Mouse (Mus musculus): ENCODE data around the gene Slc16a7.

Gene Slc16a7

DNA sequence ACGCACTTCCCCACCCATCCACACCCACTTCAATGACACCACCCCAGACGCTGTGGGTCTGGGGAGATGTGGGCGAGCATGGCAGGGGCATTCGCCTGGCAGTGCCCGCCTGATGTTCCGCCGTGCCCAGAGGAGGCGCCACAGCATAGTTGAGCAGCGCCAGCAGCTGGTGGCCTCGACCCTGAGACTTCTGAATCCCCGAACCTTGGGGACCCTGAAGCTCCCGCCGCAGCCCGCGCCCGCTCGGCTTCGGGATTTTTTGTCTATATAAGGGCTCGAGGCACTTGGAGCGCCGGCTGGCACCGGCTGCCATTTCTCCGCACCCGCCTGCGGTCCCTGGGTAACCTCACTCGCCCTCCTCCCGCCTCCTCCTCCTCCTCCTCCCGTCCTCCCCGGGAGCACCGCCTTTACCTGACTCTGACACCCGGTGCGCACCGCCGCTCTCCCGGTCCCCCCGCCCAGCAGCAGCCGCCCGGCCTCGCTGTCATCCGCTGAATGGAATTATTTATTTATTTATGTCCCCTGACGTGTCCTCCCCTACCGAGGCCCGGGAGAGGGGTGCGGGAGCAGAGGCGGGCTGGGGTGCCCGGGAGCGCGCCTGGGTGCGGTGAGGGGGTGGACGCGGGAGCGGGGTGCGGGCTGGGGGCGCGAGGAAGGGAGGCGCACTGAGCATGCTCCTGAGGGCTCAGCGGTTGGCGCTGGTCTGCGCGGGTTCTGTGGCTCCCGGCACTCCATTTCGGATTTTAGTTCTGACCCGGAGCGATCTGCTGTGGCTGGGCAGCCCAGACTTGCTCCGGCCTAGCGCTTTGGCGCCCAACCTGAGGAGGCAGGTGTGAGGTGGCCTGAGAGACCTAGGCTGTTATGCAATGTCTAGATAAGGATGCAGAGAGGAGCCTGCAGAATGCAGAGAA lies at the start of gene Slc16a7:
Gene Slc16a7, minus strand, starts transcription at position 590 of the 911 bp plus-strand sequence.
- DNase-seq (ENCODE audit: low spot score), result peak; percentile 69

DNA sequence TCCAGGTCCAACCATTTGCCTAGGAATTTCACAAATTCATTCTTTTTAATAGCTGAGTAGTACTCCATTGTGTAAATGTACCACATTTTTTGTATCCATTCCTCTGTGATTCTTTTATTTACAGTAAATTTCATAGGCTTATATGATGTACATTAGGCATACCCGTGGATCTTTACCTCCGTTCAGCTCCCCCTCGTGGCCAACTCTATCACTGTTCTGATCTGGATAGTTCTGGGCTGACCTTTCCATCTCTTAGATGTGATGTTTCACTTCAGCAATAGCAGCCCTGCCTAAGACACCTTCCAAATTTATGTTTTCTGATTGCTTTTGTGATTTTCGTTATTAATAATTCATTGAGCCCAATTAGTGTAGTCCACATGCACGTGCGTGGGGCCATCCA lies 29.5 kb upstream of the Slc16a7 start:
- DNase-seq (ENCODE audit: low spot score), result no peak

- no peak for DNase-seq (ENCODE audit: low spot score)
Observed at GRCm38 (mm10) chr10:125399796-125400195, 10.5 kb upstream of the Slc16a7 start.

GRCm38 (mm10) chr10:125390011-125390410 lies 746 bp upstream of the Slc16a7 start:
- DNase-seq (ENCODE audit: low spot score), result no peak

DNA sequence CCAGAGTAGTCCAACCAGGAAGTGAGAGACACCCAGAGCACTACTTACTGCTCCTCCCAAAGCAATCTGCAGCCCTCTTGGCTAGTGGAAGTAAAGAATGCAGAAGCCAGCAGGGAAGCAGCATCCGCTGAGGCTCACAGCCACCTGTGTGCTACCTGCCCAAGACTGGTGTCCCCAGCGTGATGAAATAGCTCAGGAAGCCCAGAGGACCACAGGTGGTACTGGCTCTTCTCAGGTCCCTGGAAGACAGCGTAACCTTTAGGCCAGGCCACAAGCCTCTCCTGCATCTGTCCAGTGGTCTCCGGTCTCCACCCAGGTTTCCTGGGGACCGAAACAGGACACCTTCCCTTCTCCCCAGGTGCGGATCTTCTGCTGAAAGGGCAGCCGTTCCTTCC lies 787 bp downstream of the Slc16a7 start:
- DNase-seq (ENCODE audit: low spot score), result no peak

- DNase-seq (ENCODE audit: low spot score), result no peak
Observed at GRCm38 (mm10) chr10:125387782-125388415, 1.4 kb downstream of the Slc16a7 start.

DNA sequence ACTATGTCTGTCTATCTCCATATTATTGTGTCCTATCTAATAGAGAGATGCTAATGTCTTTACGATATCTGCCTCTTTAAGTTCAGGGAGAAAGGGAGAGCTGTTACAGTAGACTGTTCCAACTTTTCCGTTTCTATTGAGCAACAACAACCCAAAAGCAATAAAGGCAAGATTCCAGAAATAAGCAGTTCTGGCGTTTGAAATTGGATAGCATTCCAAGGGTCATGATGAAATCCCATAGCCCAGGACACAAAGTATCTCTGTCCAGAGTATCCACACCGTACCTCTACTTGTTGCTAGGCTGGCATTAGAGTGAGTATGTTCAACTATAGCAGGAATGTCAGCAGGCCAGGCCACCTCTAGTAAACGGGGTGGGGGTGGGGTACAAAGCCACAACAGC lies 13.7 kb downstream of the Slc16a7 start:
- no peak for DNase-seq (ENCODE audit: low spot score)

- DNase-seq (ENCODE audit: low spot score), result no peak
Observed at GRCm38 (mm10) chr10:125372666-125373065, 16.6 kb downstream of the Slc16a7 start.

DNA sequence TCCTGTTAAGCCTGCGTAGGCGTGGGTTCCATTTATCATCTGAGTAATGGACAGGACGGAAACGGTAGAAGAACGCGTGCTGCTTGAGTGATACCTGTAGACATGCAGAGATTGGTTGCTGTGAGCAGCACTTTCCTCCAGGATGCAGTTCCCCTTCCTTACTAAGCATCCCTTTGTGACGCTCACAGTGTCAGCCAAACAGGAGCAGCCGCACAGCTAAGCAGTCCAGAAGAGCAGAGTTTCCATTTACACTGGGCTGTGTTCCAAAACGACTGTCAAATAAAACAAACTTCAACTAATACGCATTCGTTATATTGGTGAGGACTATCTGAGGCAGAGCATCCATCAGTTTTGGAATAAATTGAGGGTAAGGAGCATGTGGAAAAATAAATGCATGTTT lies 17.8 kb downstream of the Slc16a7 start:
- DNase-seq (ENCODE audit: low spot score), result no peak

DNA sequence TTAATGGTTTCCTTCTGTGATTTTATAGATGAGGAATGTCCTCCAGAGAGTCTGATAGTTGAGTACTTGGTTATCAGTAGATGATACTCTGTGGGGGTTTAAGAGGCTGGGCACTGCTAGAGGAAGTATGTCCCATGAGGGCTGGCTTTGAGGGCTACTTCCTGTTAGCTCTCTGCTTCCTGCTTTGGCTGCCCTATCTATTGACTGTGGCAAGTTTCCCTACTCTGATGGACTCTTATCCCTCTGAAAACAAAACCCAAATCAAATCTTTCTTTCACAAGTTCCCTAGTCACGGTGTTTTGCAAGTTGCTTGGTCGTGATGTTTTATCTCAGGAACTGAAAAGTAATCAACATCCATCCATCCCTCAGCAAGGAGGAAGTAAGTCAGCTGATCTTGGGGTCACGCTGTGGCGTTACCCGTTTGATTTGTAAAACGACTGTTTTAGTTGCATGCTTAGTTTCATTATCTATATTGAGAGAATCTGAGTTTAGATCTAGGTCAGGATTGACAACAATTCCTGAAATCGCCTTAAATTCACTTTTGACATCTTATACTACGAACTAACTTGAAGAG lies 19.1 kb downstream of the Slc16a7 start:
- no peak for DNase-seq (ENCODE audit: low spot score)

DNA sequence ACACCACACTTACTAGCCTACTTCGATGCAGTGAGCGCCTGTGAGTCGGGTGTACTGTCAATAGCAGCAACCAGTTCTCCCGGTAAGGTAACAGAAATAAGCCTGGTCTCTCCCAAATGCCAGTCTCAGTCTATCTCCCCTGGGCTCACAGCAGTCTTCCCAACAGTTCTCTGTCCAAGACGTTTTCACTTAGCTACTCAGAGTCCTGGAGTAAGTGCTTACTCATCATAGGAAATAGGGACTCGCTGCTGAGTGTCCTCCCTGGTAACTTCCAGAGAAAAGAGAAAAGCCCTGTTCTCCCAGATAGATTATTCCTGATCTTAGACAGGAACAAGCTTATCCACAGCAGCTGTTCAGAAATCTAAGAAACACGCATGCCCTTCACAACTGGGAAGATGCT lies 30.8 kb downstream of the Slc16a7 start:
- DNase-seq (ENCODE audit: low spot score), result no peak

DNA sequence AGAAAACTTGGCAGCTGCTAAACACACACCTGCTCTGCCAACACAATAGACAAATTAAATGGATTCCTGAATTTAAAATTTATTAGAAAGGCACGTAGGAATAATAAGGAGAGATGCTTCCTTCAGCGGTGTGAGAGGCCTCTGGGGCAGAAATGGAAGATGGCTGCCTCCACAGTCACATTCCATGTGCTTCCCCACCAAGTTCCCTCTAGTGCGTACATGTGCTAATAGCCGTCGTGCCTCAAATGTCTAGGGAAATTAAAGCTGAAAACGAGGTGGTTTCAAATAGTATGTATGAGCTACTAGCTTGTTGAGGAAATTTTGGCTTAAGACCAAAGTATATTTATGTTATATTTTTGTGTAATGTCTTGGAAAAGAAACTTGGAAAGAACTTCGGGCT lies 36.5 kb downstream of the Slc16a7 start:
- DNase-seq (ENCODE audit: low spot score), result no peak

- DNase-seq (ENCODE audit: low spot score), result no peak
Observed at GRCm38 (mm10) chr10:125348171-125348570, 41.1 kb downstream of the Slc16a7 start.

DNA sequence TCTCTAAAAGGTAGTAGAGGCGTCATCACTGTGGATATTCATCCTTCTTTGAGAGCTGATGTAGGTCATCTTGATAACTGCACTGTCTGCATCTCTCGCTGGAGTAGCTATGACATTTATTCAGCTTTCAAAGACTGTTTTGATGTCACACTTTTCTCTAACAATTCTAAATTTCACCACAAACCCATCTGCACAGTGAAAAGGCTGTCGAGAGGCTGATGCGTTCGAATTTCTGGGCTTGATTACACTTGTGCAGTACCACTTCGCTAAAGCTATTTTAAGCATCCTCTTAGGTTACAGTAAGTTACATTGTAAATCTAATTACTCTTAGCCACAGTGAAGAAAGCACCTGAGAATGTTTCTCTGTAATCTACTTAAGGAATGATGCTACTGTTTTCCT lies 42.1 kb downstream of the Slc16a7 start:
- DNase-seq (ENCODE audit: low spot score), result no peak

GRCm38 (mm10) chr10:125346364-125346763 lies 42.9 kb downstream of the Slc16a7 start:
- DNase-seq (ENCODE audit: low spot score), result no peak

DNA sequence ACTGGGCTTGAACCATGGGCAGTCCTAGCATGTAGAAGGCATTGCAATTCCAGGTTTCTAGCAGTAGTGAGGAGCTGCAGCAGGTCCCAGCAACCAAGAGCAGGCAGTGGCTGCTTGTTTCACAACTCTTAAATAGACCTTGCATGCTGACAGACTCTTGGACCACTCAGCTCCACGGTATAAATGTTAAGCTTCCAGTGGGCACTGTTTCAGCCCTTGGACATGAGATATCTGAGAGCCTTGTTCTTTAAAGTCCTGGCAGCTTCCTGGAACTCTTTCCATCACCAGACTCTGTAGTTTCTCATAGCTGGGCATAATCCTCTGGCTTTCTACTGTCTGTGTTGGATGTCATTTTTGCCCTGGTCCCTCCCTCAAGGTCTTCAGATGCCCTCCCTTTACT lies 43.7 kb downstream of the Slc16a7 start:
- DNase-seq (ENCODE audit: low spot score), result no peak

DNA sequence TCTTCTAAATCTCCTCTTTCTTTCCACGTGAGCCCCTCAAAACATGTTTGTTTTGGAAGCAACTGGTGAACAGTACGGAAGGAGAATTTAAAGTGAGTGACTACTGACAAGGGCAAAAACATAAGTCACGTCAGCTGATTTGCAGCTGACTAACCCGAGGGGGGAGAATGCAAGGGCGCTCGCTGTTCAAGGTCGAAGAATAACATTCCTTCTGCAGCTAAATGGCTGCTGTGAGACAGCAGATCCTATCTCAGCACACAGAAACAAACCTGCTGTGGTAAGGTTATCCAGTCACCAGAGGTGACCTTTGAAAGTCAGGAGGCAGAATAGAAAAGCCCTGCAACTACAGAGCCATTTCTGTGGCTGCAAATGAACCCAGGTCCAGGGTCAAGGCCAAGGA lies 47.1 kb downstream of the Slc16a7 start:
- DNase-seq (ENCODE audit: low spot score), result no peak

DNA sequence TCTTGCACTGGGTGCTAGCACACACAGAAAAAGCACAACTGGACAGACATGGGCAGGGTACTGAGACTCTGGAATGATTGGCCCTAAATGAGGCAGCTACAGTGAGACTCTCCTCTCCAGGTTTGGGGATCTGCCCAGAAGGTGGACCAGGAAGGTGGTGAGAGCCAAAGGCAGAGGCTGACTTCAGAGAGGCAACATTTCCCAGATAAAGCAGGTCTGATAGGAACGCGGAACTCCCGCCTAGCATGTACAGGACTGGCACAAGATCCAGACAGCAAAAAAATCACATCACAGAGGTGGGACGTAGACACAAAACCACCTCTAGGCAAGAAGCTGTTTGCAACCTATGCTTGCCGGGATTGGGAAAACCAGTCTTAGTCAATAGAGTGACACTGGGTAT lies 55.5 kb downstream of the Slc16a7 start:
- no peak for DNase-seq (ENCODE audit: low spot score)

DNA sequence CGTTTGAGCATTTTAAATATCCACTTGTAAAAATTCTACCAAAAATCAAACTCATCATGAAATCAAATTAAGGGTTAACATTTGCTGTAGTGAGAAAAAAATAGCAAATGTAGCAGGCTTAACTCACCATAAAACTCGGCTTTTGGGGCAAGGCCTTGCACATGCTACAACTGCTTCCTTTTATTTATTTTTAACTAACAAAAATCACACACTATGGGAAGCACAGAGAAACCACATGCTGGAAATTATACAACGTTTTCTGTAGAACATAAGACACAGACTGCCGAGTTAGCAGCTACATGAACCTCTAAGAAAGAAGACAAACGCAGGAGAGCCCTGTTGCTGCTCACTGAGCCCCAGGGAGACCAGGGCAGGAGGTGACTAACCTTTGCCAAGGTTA lies 57.9 kb downstream of the Slc16a7 start:
- DNase-seq (ENCODE audit: low spot score), result no peak

- DNase-seq (ENCODE audit: low spot score), result no peak
Observed at GRCm38 (mm10) chr10:125328331-125329063, 60.8 kb downstream of the Slc16a7 start.

GRCm38 (mm10) chr10:125324871-125325565 lies 64.2 kb downstream of the Slc16a7 start:
- DNase-seq (ENCODE audit: low spot score), result no peak
